Mouse (Mus musculus) retina, postnatal 1 day (tissue): ENCODE results near the gene Vmn1r21.
"Not testable (repeated sequence)": the region's sequence is repeated elsewhere in the genome, so short reads cannot be mapped to it uniquely, and the experiment has no call there.

Experiments used
- DNase-seq: peaks from one replicate; pipeline ENCODE4 v3.0.0-alpha.2; 2012

Gene Vmn1r21

DNA sequence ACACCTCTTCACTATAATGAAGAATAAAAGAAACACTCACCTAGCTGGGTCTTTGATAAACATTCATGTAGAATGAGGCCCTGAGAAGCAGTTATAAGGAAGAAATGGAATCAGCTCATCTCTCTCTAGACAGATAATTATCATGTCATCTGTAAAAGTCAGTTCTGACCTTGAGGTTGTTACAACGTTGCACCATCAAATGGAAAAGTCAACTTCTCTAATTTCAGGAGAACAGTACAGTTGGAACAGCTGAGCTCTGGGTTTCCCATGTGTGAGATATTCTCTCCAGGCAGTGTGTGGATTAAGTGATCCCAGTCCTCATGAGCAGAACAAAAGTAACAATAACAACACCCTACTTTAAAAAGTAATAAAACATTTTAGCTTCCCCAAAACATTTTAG, at the start of gene Vmn1r21:
Gene Vmn1r21 (minus strand): TSS at position 58 of the 400 bp plus-strand sequence.
- DNase-seq: no peak

DNA sequence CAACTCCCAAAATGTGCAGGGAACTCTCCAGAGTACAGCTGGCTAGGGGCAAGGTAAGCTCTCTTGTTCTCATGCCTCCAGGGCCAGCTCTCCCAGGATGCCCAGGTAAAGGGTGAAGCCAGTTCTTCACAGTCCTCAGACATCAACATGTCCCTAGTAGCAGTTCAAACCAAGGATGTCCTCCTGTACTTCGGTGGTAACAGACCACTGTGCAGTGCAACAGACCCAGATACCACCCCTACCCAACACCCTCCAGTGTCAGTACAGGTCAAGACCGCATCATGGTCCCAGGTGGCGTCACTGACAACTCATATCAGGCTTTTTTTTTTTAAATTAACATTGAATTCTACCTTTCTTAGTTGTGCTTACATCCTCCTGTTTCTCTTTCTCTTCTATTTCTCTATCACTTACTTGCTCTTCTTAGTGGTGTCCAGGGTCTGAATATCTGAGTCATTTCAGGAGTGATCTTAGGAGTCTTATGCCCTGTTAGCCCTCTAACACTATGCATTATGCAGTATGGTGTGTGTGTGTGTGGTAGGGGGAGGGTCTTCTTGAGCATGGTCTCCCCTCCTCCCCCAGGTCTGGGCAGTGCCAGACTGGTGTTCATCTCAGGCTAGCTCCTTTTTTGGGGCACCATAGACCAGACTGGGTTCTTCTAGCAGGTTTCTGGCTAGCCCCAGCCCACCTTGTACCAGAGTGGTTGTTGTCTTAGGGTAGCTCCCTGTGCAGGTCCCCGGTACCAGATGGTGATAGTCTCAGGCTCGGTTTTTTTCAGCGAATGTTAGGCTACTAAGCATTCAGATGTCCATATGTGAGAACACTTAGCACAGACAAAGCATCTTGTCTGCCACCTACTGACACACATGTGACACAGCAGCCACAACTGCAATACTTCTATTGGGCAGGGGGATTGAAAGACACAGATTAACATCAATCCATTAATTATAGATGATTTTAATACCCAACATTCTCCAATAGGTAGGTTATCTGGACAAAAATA, 9.2 kb upstream of the Vmn1r21 start:
- DNase-seq: peak; percentile 79

DNA sequence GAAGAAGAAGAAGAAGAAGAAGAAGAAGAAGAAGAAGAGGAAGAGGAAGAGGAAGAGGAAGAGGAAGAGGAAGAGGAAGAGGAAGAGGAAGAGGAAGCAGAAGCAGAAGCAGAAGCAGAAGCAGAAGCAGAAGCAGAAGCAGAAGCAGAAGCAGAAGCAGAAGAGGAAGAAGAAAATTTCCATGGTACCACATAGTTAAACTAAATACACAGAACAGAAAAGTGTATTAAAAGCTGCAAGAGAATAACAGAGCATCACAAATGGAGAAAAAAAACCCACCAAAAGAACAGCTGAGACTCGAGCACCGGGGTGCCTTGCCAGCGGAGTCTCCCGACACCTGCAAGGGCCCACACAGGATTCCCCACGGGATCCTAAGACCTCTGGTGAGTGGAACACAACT, 1.0 kb upstream of the Vmn1r21 start:
- not testable (repeated sequence) for DNase-seq

DNA sequence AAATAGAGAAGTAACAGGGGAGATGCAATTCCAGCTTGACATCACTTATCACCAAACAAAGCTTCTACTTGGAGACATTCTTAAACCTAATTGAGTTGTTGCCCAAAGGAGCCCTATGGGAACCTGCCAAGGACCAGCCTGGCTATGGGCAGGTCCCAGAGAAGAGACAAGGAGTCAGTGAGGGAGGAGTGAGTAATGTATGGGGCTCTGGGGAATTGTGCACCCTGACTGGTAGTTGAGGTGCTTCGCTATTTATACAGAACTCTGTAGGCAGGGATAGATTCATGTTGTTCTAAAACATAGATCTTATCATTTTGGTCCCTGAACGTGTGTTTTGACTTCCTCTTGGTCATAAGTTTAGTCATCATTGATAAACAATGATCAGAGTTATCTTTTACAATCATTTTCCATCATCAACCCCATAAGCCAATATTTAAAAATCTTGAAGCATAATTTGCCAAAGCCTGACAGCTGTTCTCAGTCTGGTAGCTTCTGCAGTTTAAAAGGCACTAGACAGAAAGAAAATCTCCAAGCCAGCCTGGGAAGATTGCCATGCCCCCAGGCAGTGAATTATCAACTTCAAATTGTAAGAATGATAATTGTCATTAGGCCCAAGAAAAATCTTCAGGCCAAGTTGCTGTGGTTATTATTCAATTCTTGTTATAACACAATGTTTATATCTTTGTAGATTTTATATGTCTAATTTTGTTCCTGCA, 10.3 kb downstream of the Vmn1r21 start:
- no peak for DNase-seq

DNA sequence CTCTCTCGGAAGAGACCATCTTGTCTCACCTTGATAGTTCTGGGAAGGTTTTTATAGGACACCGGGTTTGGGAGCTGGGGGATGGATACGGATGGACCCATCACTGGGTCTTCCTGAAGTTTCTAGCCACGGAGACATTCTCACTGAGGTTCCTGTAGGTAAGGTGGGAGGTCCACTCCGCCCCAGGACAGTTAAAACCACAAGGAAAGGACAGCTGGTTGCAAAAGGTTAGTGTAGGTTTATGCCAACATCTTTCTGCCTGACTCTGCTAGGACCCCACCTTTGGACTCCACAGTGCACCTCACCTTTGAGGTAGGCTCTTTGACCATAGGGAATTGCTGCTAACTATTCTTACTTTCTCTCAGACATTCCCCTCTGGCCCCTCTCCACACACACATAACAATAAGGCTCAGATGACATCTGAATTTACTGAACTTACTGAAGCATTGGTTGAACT, 24.9 kb downstream of the Vmn1r21 start:
- no peak for DNase-seq

DNA sequence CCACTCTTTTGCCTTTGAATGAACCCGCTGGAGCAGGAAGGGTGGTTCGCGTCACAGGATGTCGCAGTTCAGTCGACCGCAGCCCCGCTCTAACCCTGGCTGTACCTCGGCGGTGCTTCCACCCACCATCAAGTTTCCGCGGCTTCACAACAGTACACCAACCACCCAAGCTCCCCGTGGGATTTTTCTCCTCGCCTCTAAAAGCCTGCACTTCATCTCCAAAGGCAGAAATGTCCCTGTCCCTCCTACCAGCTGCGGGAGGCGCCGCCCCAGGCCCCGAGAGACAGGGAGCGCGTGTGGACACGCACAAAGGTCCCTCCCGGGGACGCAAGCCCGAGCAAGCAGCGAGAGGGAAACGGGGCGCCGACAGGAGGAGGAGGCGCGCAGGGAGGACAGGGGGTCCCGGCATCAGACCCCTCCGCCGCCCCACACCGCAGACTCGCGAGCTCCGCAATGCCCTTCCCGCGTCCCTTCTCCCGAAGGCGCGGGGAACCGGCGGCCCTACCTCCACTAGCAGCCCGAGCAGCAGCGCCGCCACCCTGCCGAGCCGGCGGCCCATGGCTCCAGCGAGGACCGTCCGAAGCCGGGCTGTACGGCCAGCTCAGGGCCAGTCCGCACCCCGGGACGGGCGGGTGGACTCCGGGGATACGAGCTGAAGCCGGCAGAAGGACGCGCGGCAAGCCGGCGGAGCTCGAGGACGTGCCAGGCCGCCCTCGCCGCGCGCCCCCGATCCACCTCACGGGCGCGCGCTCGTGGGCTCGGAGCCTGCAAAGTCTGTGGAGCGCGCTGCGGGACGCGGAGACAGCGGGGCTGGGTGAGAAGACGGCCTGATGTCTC, 25.5 kb downstream of the Vmn1r21 start, which contains the start of gene Vopp1:
Gene Vopp1 (minus strand): TSS at position 738 of the 837 bp plus-strand sequence.
- DNase-seq: peak; percentile 90

DNA sequence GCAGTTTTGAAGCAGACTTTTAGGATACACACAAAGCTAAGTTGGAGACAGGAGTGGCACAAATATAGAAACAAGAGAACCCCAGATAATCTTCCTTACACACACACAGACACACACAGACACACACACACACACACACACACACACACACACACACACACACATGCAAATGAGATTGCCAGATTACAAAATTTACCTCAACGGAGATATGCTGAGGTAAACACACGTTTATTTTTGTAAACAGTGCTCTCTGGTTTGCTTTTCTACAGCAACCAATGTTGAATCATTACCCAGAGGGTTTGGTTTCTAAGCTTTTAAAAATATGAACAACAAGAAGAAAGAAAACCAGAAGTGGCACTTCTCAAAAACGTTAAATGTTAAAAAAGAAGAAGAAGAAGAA, 26.7 kb downstream of the Vmn1r21 start:
- DNase-seq: no peak

DNA sequence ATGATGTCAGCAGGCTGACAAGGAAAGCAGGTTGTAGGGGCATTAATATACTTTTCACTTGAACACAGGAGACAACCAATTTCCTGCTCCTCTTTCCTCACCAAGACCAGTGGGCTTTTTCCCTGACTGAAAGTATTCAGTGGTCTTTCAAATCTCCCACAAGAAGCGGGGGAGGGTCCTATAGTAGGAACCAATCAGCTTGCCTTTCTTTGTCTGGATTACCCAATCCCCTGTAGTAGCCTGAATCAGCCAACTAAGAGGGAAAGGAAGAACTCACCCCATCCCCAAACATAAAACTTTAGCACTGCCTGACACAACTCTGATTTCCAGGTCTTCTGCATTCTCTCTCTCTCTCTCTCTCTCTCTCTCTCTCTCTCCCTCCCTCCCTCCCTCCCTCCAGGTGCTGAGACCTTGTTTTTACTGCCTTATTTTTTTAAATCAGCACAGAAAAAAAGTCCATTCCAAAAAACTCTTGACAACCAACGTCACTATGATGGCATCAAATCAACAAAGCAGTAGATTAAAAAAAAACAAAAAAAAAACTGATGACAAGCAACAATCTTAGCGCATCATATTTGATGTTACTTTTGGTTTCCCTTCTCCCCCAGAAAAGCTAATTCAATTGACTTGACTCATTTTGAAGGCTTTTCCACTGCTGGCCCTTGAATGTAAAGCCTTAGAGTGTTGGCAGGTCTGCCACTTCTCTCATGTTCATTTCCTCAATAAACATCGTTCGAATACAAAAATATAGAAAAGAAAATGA, 27.3 kb downstream of the Vmn1r21 start:
- peak; percentile 86 for DNase-seq

DNA sequence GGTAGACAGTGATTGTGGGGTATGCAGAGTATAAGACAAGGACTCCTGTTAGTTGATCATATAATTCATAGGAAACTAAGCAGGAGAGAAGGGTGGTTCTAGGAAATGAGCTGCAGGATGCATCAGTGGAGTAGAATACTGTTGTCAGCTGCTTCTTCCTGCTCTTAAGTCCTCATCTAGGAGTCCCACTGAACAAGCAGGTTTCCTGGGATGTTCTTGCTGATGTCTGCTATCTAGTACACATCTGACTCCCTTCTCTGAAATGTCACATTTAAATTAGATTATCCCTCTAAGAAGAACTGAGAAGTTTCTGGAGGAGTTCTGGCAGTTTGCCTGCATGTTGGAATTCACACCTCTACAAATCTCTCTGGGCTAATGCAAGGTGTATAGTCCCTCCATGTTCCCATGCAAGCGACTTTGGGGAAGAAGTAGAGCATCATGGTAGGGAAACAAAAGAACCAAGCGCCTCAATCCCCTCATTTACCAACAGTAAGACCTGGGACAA, 35.7 kb downstream of the Vmn1r21 start:
- DNase-seq: no peak

DNA sequence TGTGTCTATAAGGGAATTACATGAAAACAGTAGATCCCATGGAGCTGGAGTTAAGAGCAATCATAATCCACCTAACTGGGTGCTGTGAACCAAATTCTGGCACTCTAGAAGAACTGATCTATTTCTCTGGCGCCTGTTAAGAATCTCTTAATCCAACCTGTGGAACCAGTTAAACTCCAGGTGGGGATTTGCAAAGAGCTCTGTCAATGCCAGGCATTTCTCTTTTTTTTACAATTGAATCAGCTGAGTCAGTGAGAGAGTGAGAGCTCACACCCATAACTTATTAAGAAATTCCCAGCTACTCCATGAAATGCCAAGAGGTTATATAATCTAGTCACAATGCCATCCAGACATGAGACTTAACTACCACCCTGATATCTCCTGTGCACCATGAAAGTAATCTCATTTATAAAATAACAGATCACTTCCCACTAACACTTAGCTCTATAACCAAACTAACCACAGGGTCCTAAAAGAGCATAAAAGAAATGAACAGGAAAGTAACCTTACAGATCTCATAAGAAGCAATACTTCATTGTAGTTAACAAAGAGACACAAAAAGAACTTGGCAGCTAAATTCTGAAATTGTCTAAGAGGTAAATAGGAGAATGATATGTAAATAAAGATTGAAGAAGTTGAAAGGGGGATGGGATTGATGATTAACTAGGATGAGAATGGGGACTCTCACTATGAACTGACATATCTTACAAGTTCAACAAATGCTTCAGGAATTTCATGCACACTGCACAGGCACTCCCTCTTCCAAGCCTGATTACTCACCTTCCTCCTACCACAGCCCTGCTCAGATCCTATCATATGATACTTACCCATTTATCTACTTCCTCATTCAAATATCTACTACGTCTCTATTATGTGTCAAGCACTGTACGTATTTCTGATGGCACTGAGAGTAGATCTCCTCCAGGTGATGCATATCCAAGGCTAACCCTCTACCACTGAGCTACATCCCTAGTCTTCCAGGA, 38.1 kb downstream of the Vmn1r21 start:
- no peak for DNase-seq

DNA sequence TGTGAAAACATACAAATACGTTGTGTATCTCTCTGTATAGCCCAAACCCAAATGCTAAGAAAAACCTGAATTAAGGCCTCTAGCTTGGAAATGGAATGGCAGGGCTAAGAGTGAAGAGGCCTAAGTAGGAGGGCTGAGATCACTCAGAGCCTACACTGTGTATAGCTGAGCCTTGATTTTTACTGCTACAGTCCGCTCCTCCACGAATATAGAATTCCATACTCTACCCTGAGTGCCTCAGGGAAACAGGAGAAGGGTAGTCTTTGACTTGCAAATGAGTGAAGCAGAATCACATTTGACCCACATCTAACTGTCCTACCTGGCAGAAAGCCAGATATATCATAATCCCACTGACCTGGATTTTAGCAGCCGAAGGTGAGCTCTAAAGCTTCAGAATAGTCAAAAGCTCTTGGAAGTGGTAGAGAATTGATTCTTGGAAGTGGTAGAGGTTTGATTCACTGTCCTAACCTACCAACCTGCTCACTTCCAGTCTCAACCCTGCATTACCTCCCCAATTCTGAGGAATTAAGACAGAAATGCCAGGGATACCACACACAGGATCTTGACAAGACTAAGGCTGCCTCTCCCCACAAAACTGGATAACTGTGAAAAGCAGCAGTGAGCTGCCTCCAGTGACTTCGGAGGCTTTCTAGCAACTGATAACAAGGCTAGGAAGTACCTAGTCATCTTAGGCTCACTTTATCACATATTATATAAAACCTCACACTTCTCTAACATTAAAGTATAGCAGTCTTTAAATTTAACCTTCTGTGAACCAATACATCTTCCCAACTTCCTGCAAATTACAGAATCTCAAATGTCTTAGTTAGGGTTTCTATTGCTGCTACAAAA, 44.7 kb downstream of the Vmn1r21 start:
- peak; percentile 67 for DNase-seq

DNA sequence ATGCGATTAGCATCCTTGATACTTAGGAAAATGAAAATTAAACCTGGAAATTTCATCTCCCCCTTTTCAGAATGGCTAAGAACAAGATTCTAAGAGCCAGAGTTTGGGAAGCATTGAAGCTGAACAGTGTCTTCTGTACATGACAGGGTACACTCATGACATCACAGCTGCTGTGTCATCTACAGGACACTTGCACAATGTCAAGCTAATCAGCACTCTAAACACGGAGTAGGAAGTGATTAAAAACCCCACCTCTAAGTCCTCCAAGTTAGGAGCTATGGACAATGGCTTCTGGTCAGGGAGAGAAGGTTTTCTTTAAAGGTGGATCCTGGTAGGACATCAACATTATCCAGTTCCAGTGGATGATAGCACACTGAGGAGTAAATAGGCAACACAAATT, 47.0 kb downstream of the Vmn1r21 start:
- no peak for DNase-seq

DNA sequence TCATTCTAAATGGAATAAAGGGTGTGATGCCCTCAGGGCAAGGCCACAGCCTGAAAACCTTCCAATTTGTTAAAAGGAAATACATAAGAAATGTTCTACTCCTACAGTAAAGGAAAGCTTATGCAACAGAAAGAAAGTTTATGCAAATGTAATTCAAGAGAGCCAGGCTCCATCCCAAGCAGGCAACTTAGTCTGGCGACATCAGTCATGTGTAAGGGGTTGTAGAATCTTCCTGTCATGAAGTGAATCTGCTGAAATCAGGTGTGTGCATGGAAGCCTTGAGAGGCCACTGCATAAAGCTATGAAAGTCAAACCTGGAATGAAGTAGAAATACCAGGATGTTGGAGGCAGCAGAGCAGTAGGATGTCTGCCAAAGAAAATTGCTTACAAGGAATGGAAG, 51.2 kb downstream of the Vmn1r21 start:
- DNase-seq: no peak

DNA sequence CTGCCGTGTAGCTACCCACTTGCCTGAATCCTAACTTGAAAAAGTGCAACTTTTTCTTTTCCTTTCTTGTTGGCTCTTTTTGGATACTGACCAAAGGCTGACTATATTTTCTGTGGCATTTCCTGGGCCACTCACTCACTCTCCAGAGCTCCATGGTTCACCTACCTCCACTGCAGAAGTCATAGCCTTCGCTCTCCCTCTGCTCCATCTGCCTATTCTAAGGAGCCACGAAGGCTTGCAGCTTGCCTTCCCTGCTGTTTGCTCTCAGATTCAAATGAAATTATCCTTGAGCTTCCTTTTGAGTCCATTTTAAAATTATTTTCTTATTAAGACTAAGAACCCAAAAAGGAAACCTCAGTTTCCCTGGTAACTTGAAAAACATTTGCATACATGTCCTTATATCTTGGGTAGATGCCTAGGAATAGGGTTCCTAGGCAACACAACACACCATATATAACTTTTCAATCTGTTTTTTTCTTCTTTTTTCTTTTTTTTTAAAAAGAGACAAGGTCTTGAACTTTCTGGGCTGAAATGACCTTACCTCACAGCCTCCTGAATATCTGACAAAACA, 53.2 kb downstream of the Vmn1r21 start:
- DNase-seq: no peak

DNA sequence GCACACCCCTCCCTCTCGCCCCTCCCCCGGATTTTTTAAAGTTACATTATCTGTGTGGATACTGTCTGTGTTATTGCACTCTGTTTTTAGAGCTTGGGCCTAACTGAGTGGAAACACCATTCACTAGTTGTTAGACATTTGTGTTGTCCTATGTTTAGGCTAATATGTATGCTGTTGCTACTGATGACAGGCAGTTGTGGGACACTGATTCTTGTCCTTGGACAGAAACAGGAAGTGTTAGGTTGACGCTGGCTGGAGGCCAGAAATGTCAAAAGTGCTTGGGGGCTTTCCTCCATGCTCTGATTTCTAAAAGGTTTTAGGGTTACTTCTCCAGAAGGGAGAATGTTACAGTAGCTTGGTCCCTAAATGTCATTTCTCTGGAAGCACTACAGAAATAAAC, 54.3 kb downstream of the Vmn1r21 start:
- DNase-seq: peak; percentile 11
